Mouse (Mus musculus) embryonic fibroblast, embryonic 13.5 days (primary cell): Measurements from ENCODE around the gene Csmd2. TPM values are rescaled to one million over a fixed set of nuclear protein-coding genes. Genes with fewer than 3 reads are reported as not detected.
"Not testable (repeated sequence)": the region's sequence is repeated elsewhere in the genome, so short reads cannot be mapped to it uniquely, and the experiment has no call there.

Experiments
- H3K27ac ChIP-seq: 2 replicates; pipeline ENCODE4 v1.5.1; 2012; ENCODE audit warnings: low read length, control low read depth, inconsistent platforms; ENCODE audit not compliant: insufficient read depth
- H3K4me1 ChIP-seq: 2 replicates; pipeline ENCODE4 v1.6.1; 2011; ENCODE audit warnings: low read length; ENCODE audit not compliant: control insufficient read depth, insufficient read depth
- H3K4me3 ChIP-seq: 2 replicates; pipeline ENCODE4 v1.5.1; 2011; ENCODE audit warnings: mild to moderate bottlenecking, control low read depth, low read length; ENCODE audit not compliant: insufficient read depth
- CTCF ChIP-seq: IDR thresholded peaks from 2 replicates; pipeline ENCODE4 v1.5.1; 2011; ENCODE audit warnings: mild to moderate bottlenecking, control low read depth, low read length, moderate library complexity, borderline replicate concordance; ENCODE audit not compliant: insufficient read depth
- POLR2A ChIP-seq: IDR thresholded peaks from 2 replicates; pipeline ENCODE4 v1.6.1; 2011; ENCODE audit warnings: low read depth, mild to moderate bottlenecking, control low read depth, low read length, moderate library complexity
- polyA plus RNA-seq: library from polyadenylated mRNA; stranded (reverse); fragments of >200 nt; gene quantifications from 2 replicates; pipeline ENCODE4 v1.2.4, GENCODE M21; 2011; ENCODE audit warnings: low read depth; ENCODE audit not compliant: missing spikeins, insufficient read length

Gene Csmd2
- polyA plus RNA-seq, 1 experiment: 0.33 TPM

GRCm38 (mm10) chr4:128594062-128594461 lies 606.4 kb downstream of the Csmd2 start:
- no peak overlapping the region for H3K27ac ChIP-seq
- TF ChIP-seq CTCF: no peak
- TF ChIP-seq POLR2A: no peak
- H3K4me3 ChIP-seq: no peak overlapping the region
- no peaks in the 10 kb centered on the region for H3K4me1 ChIP-seq

GRCm38 (mm10) chr4:128597801-128598560 lies 610.3 kb downstream of the Csmd2 start:
- Histone ChIP-seq H3K4me1 (no peaks in the 10 kb centered on the region), H3K27ac (no peak overlapping the region), H3K4me3 (no peak overlapping the region)
- TF ChIP-seq POLR2A (no peak), CTCF (no peak)

GRCm38 (mm10) chr4:128606586-128606985 lies 618.9 kb downstream of the Csmd2 start:
- no peak overlapping the region for H3K4me3 ChIP-seq
- no peak for TF ChIP-seq POLR2A
- no peak for TF ChIP-seq CTCF
- H3K4me1 ChIP-seq: no peaks in the 10 kb centered on the region
- no peak overlapping the region for H3K27ac ChIP-seq

- Histone ChIP-seq H3K27ac (no peak overlapping the region), H3K4me1 (no peaks in the 10 kb centered on the region), H3K4me3 (no peak overlapping the region)
- TF ChIP-seq CTCF (no peak), POLR2A (no peak)
Measured at GRCm38 (mm10) chr4:128607661-128608060, 620.0 kb downstream of the Csmd2 start.

- no peak for TF ChIP-seq POLR2A
- no peak for TF ChIP-seq CTCF
- H3K4me3 ChIP-seq: peak overlapping the region; percentile 65
- H3K27ac ChIP-seq: no peak overlapping the region
- no peaks in the 10 kb centered on the region for H3K4me1 ChIP-seq
Measured at GRCm38 (mm10) chr4:128609276-128609924, 621.7 kb downstream of the Csmd2 start.

GRCm38 (mm10) chr4:128609925-128610402 lies 622.3 kb downstream of the Csmd2 start, which contains the start of gene Zscan20:
TSS of gene Zscan20 (minus strand) at chr4:128610098.
- Histone ChIP-seq H3K4me1 (no peaks in the 10 kb centered on the region), H3K27ac (no peak within 1 kb of the TSS), H3K4me3 (peak within 1 kb of the TSS; percentile 65)
- no peak for TF ChIP-seq CTCF
- TF ChIP-seq POLR2A: peak; percentile 73

- H3K4me1 ChIP-seq: no peaks in the 10 kb centered on the region
- no peak overlapping the region for H3K4me3 ChIP-seq
- TF ChIP-seq POLR2A (no peak), CTCF (no peak)
- H3K27ac ChIP-seq: no peak overlapping the region
Measured at GRCm38 (mm10) chr4:128610706-128611105, 623.0 kb downstream of the Csmd2 start.

- H3K4me3 ChIP-seq, H3K4me1 ChIP-seq, H3K27ac ChIP-seq: not testable (repeated sequence)
Measured at GRCm38 (mm10) chr4:128611726-128612125, 624.1 kb downstream of the Csmd2 start.

- Histone ChIP-seq H3K27ac (no peak overlapping the region), H3K4me1 (peaks cover under 1% of the 10 kb centered on the region; the same call in 1 of the 2 replicates), H3K4me3 (no peak overlapping the region)
- 0 out of 2 replicates have a peak, but pooled peaks have one; percentile 10 for TF ChIP-seq CTCF
- TF ChIP-seq POLR2A: no peak
Measured at GRCm38 (mm10) chr4:128613326-128613725, 625.7 kb downstream of the Csmd2 start.

- Histone ChIP-seq H3K4me3 (no peak overlapping the region), H3K4me1 (peaks cover 6% of the 10 kb centered on the region; the same call in 1 of the 2 replicates), H3K27ac (no peak overlapping the region)
- TF ChIP-seq POLR2A: no peak
- TF ChIP-seq CTCF: no peak
Measured at GRCm38 (mm10) chr4:128615761-128616160, 628.1 kb downstream of the Csmd2 start.

Other genes with a start within 250 kb of the Csmd2 start
- not detected in 2 replicates for gene CK137956, start 16.9 kb upstream of the Csmd2 start, polyA plus RNA-seq